Comparison of ENCODE assay signal across 8 mouse cellular contexts in the genomic region with DNA sequence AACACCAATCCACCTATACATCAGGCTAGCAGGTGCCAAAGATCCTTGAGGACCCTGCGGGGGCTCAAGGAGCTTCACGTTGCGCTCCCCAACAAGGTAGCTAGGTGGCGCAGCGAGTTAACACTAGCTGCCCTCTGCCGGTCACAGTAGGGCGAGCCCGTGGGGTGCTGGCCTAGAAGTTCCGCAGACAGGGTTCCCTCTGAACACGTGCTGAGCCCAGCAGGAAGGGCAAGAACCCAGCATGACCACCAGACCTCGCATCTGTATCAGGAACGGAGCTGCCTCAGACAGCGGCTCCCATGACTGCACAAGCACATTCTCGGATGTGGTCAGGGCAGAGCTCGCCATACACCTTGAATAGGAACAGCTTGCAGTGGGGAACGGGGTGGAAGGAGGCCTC. TPM values are rescaled to one million over a fixed set of nuclear protein-coding genes. Genes with fewer than 3 reads are reported as not detected.
A peak's percentile ranks its signal among the peaks of the same experiment; 100 is the strongest.
DNase-seq lines count a peak whose midpoint lies in the region; ATAC-seq and TF ChIP-seq lines count a peak whose summit lies in the region.

No protein-coding gene starts in this region.

- no peak overlapping the region for H3K4me3 ChIP-seq in embryonic facial prominence, embryonic 14.5 days (ENCODE audit: low read depth, low read length)
- peak overlapping the region; percentile 40 for H3K4me3 ChIP-seq in liver, embryonic 13.5 days (replicated peaks)
- H3K4me3 ChIP-seq in stomach, postnatal 0 days (ENCODE audit: low read depth, low read length), result no peak overlapping the region

- peak overlapping the region; percentile 66 for H3K27ac ChIP-seq in embryonic facial prominence, embryonic 14.5 days (replicated peaks; ENCODE audit: low read depth, low read length)
- no peak overlapping the region; the same call in 1 of the 2 replicates for H3K27ac ChIP-seq in liver, embryonic 13.5 days
- H3K27ac ChIP-seq in stomach, postnatal 0 days (replicated peaks), result no peak overlapping the region

- H3K4me1 ChIP-seq in embryonic facial prominence, embryonic 14.5 days (ENCODE audit: control insufficient read depth, insufficient read depth, low read length), result peaks cover 71% of the 10 kb centered on the region
- H3K4me1 ChIP-seq in liver, embryonic 13.5 days (replicated peaks), result peaks cover 90% of the 10 kb centered on the region
- peaks cover 31% of the 10 kb centered on the region for H3K4me1 ChIP-seq in stomach, postnatal 0 days (replicated peaks; ENCODE audit: control insufficient read depth, insufficient read depth)

- H3K4me2 ChIP-seq in embryonic facial prominence, embryonic 14.5 days (ENCODE audit: low read depth, low read length), result peak overlapping the region; percentile 39
- H3K4me2 ChIP-seq in liver, embryonic 13.5 days, result peak overlapping the region; percentile 67
- H3K4me2 ChIP-seq in stomach, postnatal 0 days (replicated peaks; ENCODE audit: low read depth), result peak overlapping the region; percentile 27; the same call in 1 of the 2 replicates

- WGBS in embryonic facial prominence, embryonic 14.5 days, result 4% methylated on average over 16 of the region's 16 CpGs
- 4% methylated on average over 16 of the region's 16 CpGs for WGBS in liver, embryonic 13.5 days (ENCODE audit: insufficient replicate concordance)
- 5% methylated on average over 16 of the region's 16 CpGs for WGBS in stomach, postnatal 0 days

- no peaks in the 10 kb centered on the region for H3K9me3 ChIP-seq in embryonic facial prominence, embryonic 14.5 days (ENCODE audit: control insufficient read depth, low read length)
- no peaks in the 10 kb centered on the region for H3K9me3 ChIP-seq in liver, embryonic 13.5 days (replicated peaks)
- no peaks in the 10 kb centered on the region for H3K9me3 ChIP-seq in stomach, postnatal 0 days (ENCODE audit: control insufficient read depth, low read length)

- DNase-seq in CD4-positive helper T cell, adult 2 months (ENCODE audit: low read depth, low spot score), result peak; percentile 82
- peak; percentile 38 to 59 for DNase-seq in adrenal gland, postnatal 4 days (ENCODE audit: low spot score in 2 of 2)
- DNase-seq in embryonic facial prominence, embryonic 14.5 days (ENCODE audit: low spot score), result peak; percentile 89
- DNase-seq in heart, adult 9 months (ENCODE audit: low spot score in 2 of 2), result peak; percentile 81 to 83
- DNase-seq in kidney, adult 8-10 months, result peak; percentile 74 to 82
- DNase-seq in liver, embryonic 13.5 days, result peak; percentile 73
- peak; percentile 68 to 82 for DNase-seq in natural killer cell, adult 2 months (ENCODE audit: low spot score in 2 of 2)
- peak; percentile 86 for DNase-seq in stomach, postnatal 0 days (ENCODE audit: low spot score)

- no peak for TF ChIP-seq EP300 in stomach, postnatal 0 days (optimal IDR thresholded peaks at IDR 0.05)

- TF ChIP-seq CTCF in stomach, postnatal 0 days (IDR thresholded peaks at IDR 0.05; ENCODE audit: low read depth), result peak; percentile 100

- H3K36me3 ChIP-seq in embryonic facial prominence, embryonic 14.5 days (ENCODE audit: control insufficient read depth, insufficient read depth, low read length), result peaks cover 1% of the 10 kb centered on the region; the same call in 1 of the 2 replicates
- H3K36me3 ChIP-seq in liver, embryonic 13.5 days, result no peaks in the 10 kb centered on the region
- no peaks in the 10 kb centered on the region; the same call in 1 of the 2 replicates for H3K36me3 ChIP-seq in stomach, postnatal 0 days (ENCODE audit: control insufficient read depth, insufficient read depth, low read length)

- H3K27me3 ChIP-seq in embryonic facial prominence, embryonic 14.5 days (replicated peaks; ENCODE audit: control insufficient read depth, insufficient read depth, low read length), result no peaks in the 10 kb centered on the region
- H3K27me3 ChIP-seq in liver, embryonic 13.5 days, result peaks cover 79% of the 10 kb centered on the region
- no peaks in the 10 kb centered on the region for H3K27me3 ChIP-seq in stomach, postnatal 0 days (ENCODE audit: control insufficient read depth, insufficient read depth, low read length)

- peak overlapping the region; percentile 19; the same call in 1 of the 2 replicates for H3K9ac ChIP-seq in embryonic facial prominence, embryonic 14.5 days (ENCODE audit: low read depth, low read length)
- H3K9ac ChIP-seq in liver, embryonic 13.5 days, result peak overlapping the region; percentile 69
- H3K9ac ChIP-seq in stomach, postnatal 0 days (ENCODE audit: low read length), result peak overlapping the region; percentile 13; the same call in 1 of the 2 replicates

- peak; percentile 17; the same call in 1 of the 2 replicates for ATAC-seq in embryonic facial prominence, embryonic 14.5 days (ENCODE audit: low read depth)
- peak; percentile 73 for ATAC-seq in liver, embryonic 13.5 days (ENCODE audit: low read depth)
- peak; percentile 75 for ATAC-seq in stomach, postnatal 0 days (ENCODE audit: low FRiP score, low TSS enrichment)

RNA-seq across cellular contexts. Expression of a gene that starts 14.8 kb away (rescaled TPM):
- 1 to 10 TPM; 1.2 TPM for total RNA-seq in adrenal gland, postnatal 4 days (2021)
- polyA plus RNA-seq in embryonic facial prominence, embryonic 14.5 days (2014; fragmentation: Nextera tagmentation; extraction: Ambion mirVana), result 2.0 and 2.7 TPM in 2 replicates
- 9.6 and 10.0 TPM in 2 replicates for polyA plus RNA-seq in liver, embryonic 13.5 days (2015; fragmentation: Nextera tagmentation; extraction: Ambion mirVana)
- 1.7 and 2.0 TPM in 2 replicates for polyA plus RNA-seq in stomach, postnatal 0 days (2015; fragmentation: Nextera tagmentation; extraction: Ambion mirVana)

RNA-seq across cellular contexts. Expression of a gene that starts 36.4 kb away (rescaled TPM):
- total RNA-seq in adrenal gland, postnatal 4 days (2021), result 1 to 10 TPM; 6.5 to 7.2 TPM
- 5.8 and 6.8 TPM in 2 replicates for polyA plus RNA-seq in embryonic facial prominence, embryonic 14.5 days (2014; fragmentation: Nextera tagmentation; extraction: Ambion mirVana)
- polyA plus RNA-seq in liver, embryonic 13.5 days (2015; fragmentation: Nextera tagmentation; extraction: Ambion mirVana), result 61.2 and 61.3 TPM in 2 replicates
- 4.0 and 4.3 TPM in 2 replicates for polyA plus RNA-seq in stomach, postnatal 0 days (2015; fragmentation: Nextera tagmentation; extraction: Ambion mirVana)

RNA-seq across cellular contexts. Expression of a gene that starts 49.9 kb away (rescaled TPM):
- 10 to 100 TPM; 88.9 to 89.0 TPM for total RNA-seq in adrenal gland, postnatal 4 days (2021)
- 19.7 and 20.1 TPM in 2 replicates for polyA plus RNA-seq in embryonic facial prominence, embryonic 14.5 days (2014; fragmentation: Nextera tagmentation; extraction: Ambion mirVana)
- polyA plus RNA-seq in liver, embryonic 13.5 days (2015; fragmentation: Nextera tagmentation; extraction: Ambion mirVana), result 6.9 and 7.6 TPM in 2 replicates
- 6.8 and 8.3 TPM in 2 replicates for polyA plus RNA-seq in stomach, postnatal 0 days (2015; fragmentation: Nextera tagmentation; extraction: Ambion mirVana)

RNA-seq across cellular contexts. Expression of a gene that starts 51.5 kb away (rescaled TPM):
- total RNA-seq in adrenal gland, postnatal 4 days (2021), result 100 to 1,000 TPM; 122 to 124 TPM
- 55.8 and 73.2 TPM in 2 replicates for polyA plus RNA-seq in embryonic facial prominence, embryonic 14.5 days (2014; fragmentation: Nextera tagmentation; extraction: Ambion mirVana)
- polyA plus RNA-seq in liver, embryonic 13.5 days (2015; fragmentation: Nextera tagmentation; extraction: Ambion mirVana), result 45.9 and 46.8 TPM in 2 replicates
- 45.1 and 49.9 TPM in 2 replicates for polyA plus RNA-seq in stomach, postnatal 0 days (2015; fragmentation: Nextera tagmentation; extraction: Ambion mirVana)

Comparison
In these comparisons a context has a peak if more than half of its experiments do, and no peak if none do; other contexts are left out.
1. ATAC-seq: peak in every context shown above with its lines; median percentile 75 in stomach, postnatal 0 days; 73 in liver, embryonic 13.5 days; 17 in embryonic facial prominence, embryonic 14.5 days.
2. H3K9ac ChIP-seq: peak in every context shown above with its lines; median percentile 69 in liver, embryonic 13.5 days; 19 in embryonic facial prominence, embryonic 14.5 days; 13 in stomach, postnatal 0 days.